Mouse (Mus musculus) kidney, embryonic 16.5 days (tissue): ENCODE measurements at regions not wholly inside any gene's neighbourhood (a gene's known extent, or its start where the extent isn't known, plus 50 kb on each side); places are given as distances from the start of the nearest gene placed in this dataset.
A peak's percentile ranks its signal among the peaks of the same experiment; 100 is the strongest.

Experiments used
- ATAC-seq: fragments of 200-750 bp; cut with Nextera tagmentation; 2 replicates; pipeline ENCODE4 v1.8.0; 2017; ENCODE audit warnings: moderate TSS enrichment; ENCODE audit not compliant: low FRiP score, low TSS enrichment
- H3K27ac ChIP-seq: fragments of 300-500 bp; sonication (generic); 2 replicates; pipeline ENCODE4 v1.5.1; 2014; ENCODE audit warnings: low read length
- H3K27me3 ChIP-seq: fragments of 300-500 bp; sonication (generic); 2 replicates; pipeline ENCODE4 v1.6.1; 2014; ENCODE audit warnings: low read length, control low read depth, mixed read lengths; ENCODE audit not compliant: insufficient read depth
- H3K36me3 ChIP-seq: fragments of 300-500 bp; sonication (generic); 2 replicates; pipeline ENCODE4 v1.6.1; 2014; ENCODE audit warnings: low read length, control low read depth, mixed read lengths; ENCODE audit not compliant: insufficient read depth
- H3K4me1 ChIP-seq: fragments of 300-500 bp; sonication (generic); 2 replicates; pipeline ENCODE4 v1.6.1; 2014; ENCODE audit warnings: low read length, control low read depth, mixed read lengths; ENCODE audit not compliant: insufficient read depth
- H3K4me2 ChIP-seq: fragments of 300-500 bp; sonication (generic); replicated peaks from 2 replicates; pipeline ENCODE4 v1.6.1; 2014; ENCODE audit warnings: low read depth, low read length
- H3K4me3 ChIP-seq: fragments of 300-500 bp; sonication (generic); 2 replicates; pipeline ENCODE4 v1.5.1; 2014; ENCODE audit warnings: mild to moderate bottlenecking, low read length
- H3K9ac ChIP-seq: fragments of 300-500 bp; sonication (generic); replicated peaks from 2 replicates; pipeline ENCODE4 v1.6.1; 2014; ENCODE audit warnings: low read length
- H3K9me3 ChIP-seq: fragments of 300-500 bp; sonication (generic); 2 replicates; pipeline ENCODE4 v1.6.1; 2016; ENCODE audit warnings: low read length, control low read depth
- WGBS: fragments of 180-500 bp; shearing (Covaris S2); extraction: QIAGEN DNeasy Blood & Tissue Kit; methylation state at CpG from one replicate; pipeline ENCODE4 v1.1.7; 2014; 5-methylcytosine and 5-hydroxymethylcytosine counted together

DNA sequence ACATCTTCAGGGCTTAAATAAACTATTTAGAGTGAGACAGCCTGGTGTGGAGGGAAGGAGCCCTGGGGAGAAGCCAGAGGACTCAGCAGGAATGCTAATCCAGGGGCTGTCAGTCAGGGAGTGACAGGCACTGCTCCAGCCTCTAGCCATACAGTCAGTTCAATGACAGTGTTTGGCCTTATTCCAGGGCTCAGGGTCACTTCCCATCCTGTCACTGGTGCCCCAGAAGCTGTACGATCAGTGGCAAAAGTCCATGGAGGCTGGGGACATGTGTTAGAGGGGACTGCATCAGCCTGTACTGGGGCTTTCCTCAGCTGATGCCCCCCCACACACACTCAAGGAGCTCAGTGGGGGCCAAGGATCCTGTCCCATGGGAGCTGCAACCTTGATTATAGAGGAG is 176.1 kb upstream of the 1700012A03Rik start:
- Histone ChIP-seq H3K4me3 (no peak overlapping the region), H3K4me1 (no peaks in the 10 kb centered on the region), H3K27me3 (no peaks in the 10 kb centered on the region), H3K36me3 (no peaks in the 10 kb centered on the region), H3K9ac (no peak overlapping the region), H3K9me3 (no peaks in the 10 kb centered on the region), H3K27ac (no peak overlapping the region), H3K4me2 (no peak overlapping the region)
- 53% methylated on average over 1 of the region's 1 CpGs for WGBS
- no peak for ATAC-seq

DNA sequence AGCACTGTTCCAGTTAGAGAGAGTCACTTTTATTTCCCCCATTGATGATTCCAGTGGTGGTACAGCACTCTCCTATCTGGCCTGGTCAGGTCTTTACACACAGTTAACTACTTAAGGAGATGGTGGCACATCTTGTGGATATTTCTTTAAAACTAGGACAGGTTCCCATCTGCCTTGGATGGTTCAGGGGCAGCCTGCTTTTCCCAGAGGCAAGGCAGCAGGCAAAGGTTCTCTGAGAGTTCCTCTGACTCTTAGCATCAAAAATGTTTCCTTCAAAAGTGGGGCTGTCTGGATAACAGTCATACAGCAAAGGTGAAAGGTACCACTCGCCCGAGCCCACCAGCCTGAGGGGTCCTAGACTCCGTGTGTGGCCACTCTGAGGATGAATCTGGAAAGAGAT is 178.3 kb upstream of the 1700012A03Rik start:
- Histone ChIP-seq H3K27ac (no peak overlapping the region), H3K27me3 (no peaks in the 10 kb centered on the region), H3K36me3 (no peaks in the 10 kb centered on the region), H3K4me1 (no peaks in the 10 kb centered on the region), H3K9me3 (no peaks in the 10 kb centered on the region), H3K4me2 (no peak overlapping the region), H3K4me3 (no peak overlapping the region), H3K9ac (no peak overlapping the region)
- WGBS = 86% methylated on average over 3 of the region's 3 CpGs
- no peak for ATAC-seq

DNA sequence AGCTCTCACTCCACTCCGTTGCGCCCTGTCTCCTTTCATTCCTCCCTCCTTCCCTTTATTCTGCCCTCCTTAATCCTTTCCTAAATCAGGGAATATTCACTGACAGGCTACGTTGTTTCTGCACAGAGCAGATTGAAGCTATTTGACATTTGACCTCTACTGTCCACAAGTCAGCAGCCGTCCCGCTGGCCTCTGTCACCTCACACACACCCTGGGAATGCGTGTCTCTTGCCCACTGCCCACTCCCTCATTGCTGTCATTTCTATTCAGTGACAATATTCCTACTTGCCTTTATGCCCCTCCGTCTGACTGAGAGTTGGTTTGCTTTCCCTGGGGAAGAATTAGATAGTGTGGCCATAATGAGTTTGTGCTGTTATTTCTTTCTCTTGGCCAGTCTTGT is 188.1 kb upstream of the 1700012A03Rik start:
- Histone ChIP-seq H3K4me2 (no peak overlapping the region), H3K4me3 (no peak overlapping the region), H3K4me1 (no peaks in the 10 kb centered on the region), H3K9ac (no peak overlapping the region), H3K9me3 (no peaks in the 10 kb centered on the region), H3K36me3 (no peaks in the 10 kb centered on the region), H3K27ac (no peak overlapping the region), H3K27me3 (no peaks in the 10 kb centered on the region)
- 31% methylated on average over 7 of the region's 7 CpGs for WGBS
- ATAC-seq = no peak

DNA sequence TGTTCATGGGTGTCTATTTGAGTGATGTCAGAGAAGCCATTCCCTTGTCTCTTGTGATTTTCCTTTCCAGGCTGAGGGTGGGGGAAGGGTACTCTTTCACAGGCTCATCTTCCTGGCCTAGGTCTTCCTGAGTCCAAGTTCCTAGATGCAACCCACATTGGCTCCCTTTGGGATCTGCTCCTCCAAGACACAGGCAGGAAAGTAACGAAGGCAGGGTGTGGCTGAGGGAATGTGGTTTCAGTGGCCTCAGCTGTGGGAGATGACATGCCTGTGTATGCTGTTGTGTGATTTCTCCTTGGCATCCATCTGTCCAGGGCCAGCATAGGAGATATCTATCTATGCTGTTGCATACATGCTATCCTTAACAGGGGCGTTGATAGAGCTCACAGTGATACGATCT is 190.4 kb upstream of the 1700012A03Rik start:
- Histone ChIP-seq H3K4me1 (no peaks in the 10 kb centered on the region), H3K9ac (no peak overlapping the region), H3K4me2 (no peak overlapping the region), H3K9me3 (no peaks in the 10 kb centered on the region), H3K36me3 (no peaks in the 10 kb centered on the region), H3K4me3 (no peak overlapping the region), H3K27ac (no peak overlapping the region), H3K27me3 (no peaks in the 10 kb centered on the region)
- 83% methylated on average over 3 of the region's 3 CpGs for WGBS
- no peak for ATAC-seq

DNA sequence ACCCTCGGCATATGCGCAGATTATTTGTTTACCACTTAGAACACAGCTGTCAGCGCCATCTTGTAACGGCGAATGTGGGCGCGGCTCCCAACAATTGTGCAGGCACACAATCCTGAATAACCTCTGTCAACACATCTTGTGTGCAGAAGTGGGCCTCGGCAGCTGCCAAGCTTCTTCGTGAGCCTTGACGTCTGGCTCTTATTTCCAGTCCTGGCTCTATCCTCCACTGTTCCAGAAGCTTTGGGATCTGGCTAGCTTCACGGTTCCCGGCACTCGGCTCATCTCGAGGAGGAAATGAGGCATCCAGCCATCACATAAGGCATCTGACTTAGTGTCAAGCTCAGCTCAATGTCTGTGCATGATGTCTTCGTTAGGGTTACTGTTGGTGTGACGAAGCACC is 195.8 kb upstream of the 1700012A03Rik start:
- H3K4me3 ChIP-seq = no peak overlapping the region

DNA sequence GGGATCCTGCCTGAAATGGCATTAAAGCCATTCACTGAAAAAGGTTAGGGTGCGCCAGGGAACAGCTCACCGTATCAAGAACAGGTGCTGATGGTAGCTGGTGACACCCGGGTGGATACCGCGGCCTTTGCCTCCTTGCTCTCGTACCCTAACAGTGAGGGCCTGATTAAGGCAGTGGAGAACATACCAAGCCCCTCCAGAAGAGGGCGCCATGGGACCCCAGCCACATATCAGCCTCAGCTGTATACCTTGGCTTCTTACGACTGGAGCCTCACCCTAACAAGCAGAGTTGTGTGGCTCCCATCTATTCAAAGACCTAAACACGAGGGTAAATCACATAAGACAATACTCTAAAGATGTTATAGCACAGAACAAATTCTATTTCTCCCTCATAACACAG is 203.7 kb upstream of the 1700012A03Rik start:
- H3K4me2 ChIP-seq = no peak overlapping the region
- 85% methylated on average over 9 of the region's 9 CpGs for WGBS
- H3K9me3 ChIP-seq = no peaks in the 10 kb centered on the region
- no peaks in the 10 kb centered on the region for H3K4me1 ChIP-seq
- no peak for ATAC-seq
- no peak overlapping the region for H3K27ac ChIP-seq
- H3K9ac ChIP-seq = no peak overlapping the region
- H3K27me3 ChIP-seq = no peaks in the 10 kb centered on the region
- no peak overlapping the region for H3K4me3 ChIP-seq
- no peaks in the 10 kb centered on the region for H3K36me3 ChIP-seq

More for the DNA sequence above, 195.8 kb upstream of the 1700012A03Rik start:
- Histone ChIP-seq H3K4me2 (no peak overlapping the region), H3K4me1 (no peaks in the 10 kb centered on the region), H3K9me3 (no peaks in the 10 kb centered on the region), H3K9ac (no peak overlapping the region), H3K27me3 (no peaks in the 10 kb centered on the region), H3K36me3 (no peaks in the 10 kb centered on the region), H3K27ac (no peak overlapping the region)
- no peak for ATAC-seq
- 97% methylated on average over 14 of the region's 16 CpGs for WGBS

DNA sequence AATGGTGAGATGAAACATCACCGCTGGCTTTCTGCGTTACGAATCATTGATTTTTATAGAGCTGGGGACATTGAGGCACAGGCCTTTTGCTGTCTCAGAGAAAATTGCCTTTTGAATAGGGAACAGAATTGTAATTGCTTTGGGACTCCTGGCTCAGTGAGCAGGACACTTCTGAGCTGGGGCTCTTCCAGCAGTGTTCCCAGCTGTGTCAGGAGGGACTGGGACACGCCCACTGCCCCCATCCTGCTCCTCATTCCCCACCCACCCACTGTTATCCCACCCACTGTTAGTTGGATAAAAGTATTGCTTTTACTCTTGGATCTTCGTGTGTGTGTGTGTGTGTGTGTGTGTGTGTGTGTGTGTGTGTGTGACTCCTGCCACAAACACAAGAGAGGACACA is 204.4 kb upstream of the 1700012A03Rik start:
- H3K4me1 ChIP-seq = no peaks in the 10 kb centered on the region
- H3K27me3 ChIP-seq = no peaks in the 10 kb centered on the region
- ATAC-seq = no peak
- WGBS = 50% methylated on average over 5 of the region's 5 CpGs
- no peak overlapping the region for H3K4me3 ChIP-seq
- no peaks in the 10 kb centered on the region for H3K36me3 ChIP-seq
- H3K27ac ChIP-seq = no peak overlapping the region
- no peak overlapping the region for H3K4me2 ChIP-seq
- no peaks in the 10 kb centered on the region for H3K9me3 ChIP-seq
- no peak overlapping the region for H3K9ac ChIP-seq

DNA sequence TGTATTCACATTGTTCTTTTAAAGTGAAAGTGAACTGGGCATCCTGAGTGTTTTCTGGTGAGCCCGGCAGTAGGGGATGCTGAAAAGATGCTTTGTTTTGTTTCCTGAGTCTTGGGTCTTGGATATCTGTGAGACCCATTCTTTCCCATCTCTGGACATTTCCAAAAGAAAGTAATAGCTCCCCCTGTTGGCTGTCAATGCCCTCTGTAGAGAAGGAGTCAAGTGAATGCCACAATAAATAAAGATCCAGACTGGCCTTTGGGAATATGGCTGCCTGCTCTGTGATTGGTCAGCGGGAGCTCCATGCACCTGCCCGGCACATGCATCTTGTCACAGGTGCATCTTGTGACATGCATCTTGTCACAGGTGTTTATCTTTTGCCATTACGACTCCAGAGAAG is 209.4 kb upstream of the 1700012A03Rik start:
- Histone ChIP-seq H3K27me3 (no peaks in the 10 kb centered on the region), H3K9ac (no peak overlapping the region), H3K36me3 (no peaks in the 10 kb centered on the region), H3K4me1 (0 out of 2 replicates have a peak, but pooled peaks cover 7% of the 10 kb centered on the region), H3K4me2 (no peak overlapping the region), H3K27ac (no peak overlapping the region), H3K4me3 (no peak overlapping the region), H3K9me3 (peaks cover 3% of the 10 kb centered on the region; the same call in 1 of the 2 replicates)
- 92% methylated on average over 4 of the region's 4 CpGs for WGBS
- no peak for ATAC-seq

DNA sequence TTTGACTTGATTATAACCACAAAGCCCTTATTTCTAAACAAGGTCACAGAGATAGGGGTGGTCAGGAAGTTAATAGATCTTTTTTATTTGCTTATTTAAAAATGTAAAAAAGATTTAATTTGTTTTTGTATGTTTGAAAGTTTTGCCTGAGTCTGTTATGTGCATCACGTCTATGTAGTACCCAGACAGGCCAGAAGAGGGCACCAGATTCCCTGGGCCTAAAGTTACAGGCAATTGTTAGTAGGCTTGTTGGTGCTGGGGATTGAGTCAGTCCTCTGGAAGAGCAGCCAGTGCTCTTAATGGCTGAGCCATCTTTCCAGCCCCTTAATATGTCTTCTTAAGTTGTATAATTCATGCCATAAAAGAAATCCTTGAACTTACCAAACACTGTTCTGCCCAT is 211.5 kb upstream of the 1700012A03Rik start:
- H3K9ac ChIP-seq = no peak overlapping the region
- H3K36me3 ChIP-seq = no peaks in the 10 kb centered on the region
- H3K4me2 ChIP-seq = no peak overlapping the region
- peaks cover 3% of the 10 kb centered on the region; the same call in 1 of the 2 replicates for H3K9me3 ChIP-seq
- WGBS = 80% methylated on average over 1 of the region's 1 CpGs
- H3K27me3 ChIP-seq = no peaks in the 10 kb centered on the region
- H3K4me1 ChIP-seq = peaks cover 18% of the 10 kb centered on the region
- no peak for ATAC-seq
- no peak overlapping the region for H3K4me3 ChIP-seq
- no peak overlapping the region for H3K27ac ChIP-seq

DNA sequence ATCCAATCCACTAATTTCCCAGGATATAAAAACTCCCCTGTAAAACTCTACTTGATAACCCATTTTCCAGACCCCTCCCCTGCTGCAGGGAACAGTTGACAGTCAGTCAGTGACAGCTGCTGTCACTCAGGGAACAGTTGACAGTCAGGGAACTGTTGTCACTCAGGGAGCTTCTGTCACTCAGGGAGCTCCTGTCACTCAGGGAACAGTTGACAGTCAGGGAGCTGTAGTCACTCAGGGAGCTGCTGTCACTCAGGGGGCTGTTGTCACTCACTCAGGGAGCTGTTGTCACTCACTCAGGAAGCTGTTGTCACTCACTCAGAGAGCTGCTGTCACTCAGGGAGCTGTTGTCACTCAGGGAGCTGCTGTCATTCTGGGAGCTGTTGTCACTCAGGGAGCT is 214.3 kb upstream of the 1700012A03Rik start:
- H3K4me1 ChIP-seq = peaks cover 18% of the 10 kb centered on the region
- no peak overlapping the region for H3K4me3 ChIP-seq
- H3K4me2 ChIP-seq = no peak overlapping the region
- H3K9me3 ChIP-seq = peaks cover 3% of the 10 kb centered on the region; the same call in 1 of the 2 replicates
- H3K27ac ChIP-seq = no peak overlapping the region
- no peaks in the 10 kb centered on the region for H3K36me3 ChIP-seq
- no peaks in the 10 kb centered on the region for H3K27me3 ChIP-seq
- H3K9ac ChIP-seq = no peak overlapping the region
- no peak for ATAC-seq

DNA sequence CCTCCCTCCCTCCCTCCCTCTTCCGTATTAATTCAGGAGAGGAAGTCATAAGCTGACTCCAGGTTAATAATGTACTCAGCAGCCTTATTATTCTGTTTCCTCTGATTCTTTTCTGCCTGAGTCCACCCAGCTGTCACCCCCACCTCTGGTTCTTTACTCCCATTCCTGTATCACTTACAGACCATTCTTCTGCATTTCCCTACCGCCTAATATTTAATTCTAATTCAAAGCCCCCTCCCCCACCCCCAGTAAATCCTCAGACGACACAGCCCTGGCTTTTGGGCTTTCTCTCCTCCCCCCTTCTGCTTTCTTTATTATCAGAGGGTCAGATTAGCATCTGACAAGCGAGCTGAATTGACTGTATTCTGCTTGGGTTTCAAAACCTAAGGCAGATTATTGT is 215.5 kb upstream of the 1700012A03Rik start:
- H3K36me3 ChIP-seq = no peaks in the 10 kb centered on the region
- 4% methylated on average over 3 of the region's 4 CpGs for WGBS
- H3K4me2 ChIP-seq = no peak overlapping the region
- H3K4me3 ChIP-seq = no peak overlapping the region
- no peaks in the 10 kb centered on the region for H3K27me3 ChIP-seq
- H3K9ac ChIP-seq = no peak overlapping the region
- peaks cover 3% of the 10 kb centered on the region; the same call in 1 of the 2 replicates for H3K9me3 ChIP-seq
- peak; percentile 61; the same call in 1 of the 2 replicates for ATAC-seq
- H3K4me1 ChIP-seq = peaks cover 18% of the 10 kb centered on the region
- H3K27ac ChIP-seq = no peak overlapping the region
